Mouse (Mus musculus): Measurements from ENCODE around the gene Tspan8.

DNA sequence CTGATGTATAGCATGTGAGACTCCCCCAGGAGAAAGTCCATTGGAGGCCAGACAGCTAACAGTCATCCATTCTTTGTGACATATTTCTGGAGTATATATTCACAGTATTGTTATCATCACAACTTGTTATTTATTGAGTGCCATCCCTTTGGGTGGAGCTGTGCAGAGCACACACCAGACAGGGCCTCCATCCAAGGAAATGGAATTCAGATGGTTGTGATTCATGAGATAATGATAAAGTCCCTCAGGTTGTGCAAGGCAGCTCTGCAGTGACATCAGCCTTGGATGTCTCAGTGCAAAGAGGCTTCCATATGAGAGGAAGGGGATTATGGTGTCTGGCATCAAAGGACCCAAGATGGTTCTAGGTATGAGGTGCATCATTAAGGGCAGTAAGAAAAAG lies 80.1 kb downstream of the Tspan8 start:
- TF ChIP-seq CTCF (IDR thresholded peaks at IDR 0.05; ENCODE audit: low read depth) (no peak), EP300 (IDR thresholded peaks at IDR 0.05; ENCODE audit: low read depth) (no peak)

All from liver, postnatal 0 days (tissue).